Mouse (Mus musculus): ENCODE data around the gene Ano6.

GRCm38 (mm10) chr15:95837570-95837969, 46.9 kb downstream of the Ano6 start:
- TF ChIP-seq CTCF (IDR thresholded peaks at IDR 0.05; ENCODE audit: extremely low read depth, insufficient read length, insufficient replicate concordance, low read depth, low read length) (no peak), POLR2A (IDR thresholded peaks at IDR 0.05; ENCODE audit: low read depth, low read length) (no peak)

All from small intestine, adult 2 months (tissue).